Mouse (Mus musculus): ENCODE measurements at regions not wholly inside any gene's neighbourhood (a gene's known extent, or its start where the extent isn't known, plus 50 kb on each side); places are given as distances from the start of the nearest gene placed in this dataset.

DNA sequence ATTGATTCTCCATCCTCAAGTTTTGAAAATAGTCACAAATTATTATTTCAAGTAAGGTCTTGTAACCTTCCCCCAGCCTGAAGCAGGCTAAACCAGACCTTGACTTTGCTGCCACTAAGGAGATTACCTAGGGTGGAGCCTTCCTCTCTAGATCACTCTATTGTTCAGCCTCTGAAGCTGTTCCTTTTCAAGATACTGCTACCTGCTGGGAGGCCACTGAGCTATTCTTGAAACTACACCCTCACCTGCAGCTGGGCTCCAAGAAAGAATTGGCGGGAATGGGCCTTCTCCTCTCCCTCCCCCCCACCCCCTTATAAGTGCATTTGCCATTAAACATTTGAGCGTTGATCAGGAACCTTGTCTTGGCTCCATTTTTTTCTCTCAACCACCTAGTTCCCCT is 534.2 kb upstream of the Dmac1 start:
- TF ChIP-seq USF1 (IDR thresholded peaks at IDR 0.05; ENCODE audit: low read depth, low read length), result no peak
- TF ChIP-seq NELFE (IDR thresholded peaks at IDR 0.05; ENCODE audit: low read depth, low read length), result no peak
- TF ChIP-seq ZC3H11A (IDR thresholded peaks at IDR 0.05; ENCODE audit: low read depth, low read length), result no peak
- no peak for TF ChIP-seq ETS1 (conservative IDR thresholded peaks at IDR 0.05; ENCODE audit: low read depth, low read length)
- no peak for TF ChIP-seq MAX (IDR thresholded peaks at IDR 0.05; ENCODE audit: low read length)
- no peak for TF ChIP-seq HCFC1 (IDR thresholded peaks at IDR 0.05; ENCODE audit: low read depth, low read length)
- no peak for TF ChIP-seq CTCF (conservative IDR thresholded peaks at IDR 0.05 in 1 of 2, IDR thresholded peaks at IDR 0.05 in 1 of 2; ENCODE audit: low read depth in 2 of 2, low read length in 2 of 2)

All from CH12.LX (cell line).